Mouse (Mus musculus) gastrocnemius, postnatal 10 days (tissue): ENCODE measurements around the gene Oxsr1. TPM values are rescaled to one million over a fixed set of nuclear protein-coding genes. Genes with fewer than 3 reads are reported as not detected.
"Not testable (repeated sequence)": the region's sequence is repeated elsewhere in the genome, so short reads cannot be mapped to it uniquely, and the experiment has no call there.

Experiments
- DNase-seq: peaks from one replicate; pipeline ENCODE4 v3.0.0; 2021; ENCODE audit warnings: mixed read lengths
- total RNA-seq, 2 experiments: library from RNA; stranded (reverse); gene quantifications; 2 replicates each; pipeline ENCODE4 v1.2.3; 2021

The Oxsr1 gene
- total RNA-seq, 2 experiments from 2014 or later = 32.9 to 33.7 TPM

DNA sequence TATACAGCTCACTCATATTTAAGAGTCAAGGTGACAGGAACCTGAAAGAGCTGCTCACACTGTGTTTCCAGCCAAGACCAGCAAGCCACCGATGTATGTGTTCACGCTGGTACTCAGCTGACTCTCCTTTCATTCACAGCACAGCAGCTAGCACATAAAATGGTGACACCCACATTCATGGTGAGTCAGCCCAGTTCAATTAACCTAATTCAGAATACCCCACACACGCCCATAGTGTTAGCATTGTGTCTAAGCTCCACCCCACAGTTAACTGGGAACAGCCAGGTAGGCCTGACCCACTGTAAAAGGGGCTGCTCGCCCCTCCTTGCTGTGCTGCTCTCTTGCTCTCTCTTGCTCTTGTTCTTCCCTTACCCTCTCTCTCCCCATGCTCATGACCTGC lies 50.7 kb downstream of the Oxsr1 start:
- no peak for DNase-seq

DNA sequence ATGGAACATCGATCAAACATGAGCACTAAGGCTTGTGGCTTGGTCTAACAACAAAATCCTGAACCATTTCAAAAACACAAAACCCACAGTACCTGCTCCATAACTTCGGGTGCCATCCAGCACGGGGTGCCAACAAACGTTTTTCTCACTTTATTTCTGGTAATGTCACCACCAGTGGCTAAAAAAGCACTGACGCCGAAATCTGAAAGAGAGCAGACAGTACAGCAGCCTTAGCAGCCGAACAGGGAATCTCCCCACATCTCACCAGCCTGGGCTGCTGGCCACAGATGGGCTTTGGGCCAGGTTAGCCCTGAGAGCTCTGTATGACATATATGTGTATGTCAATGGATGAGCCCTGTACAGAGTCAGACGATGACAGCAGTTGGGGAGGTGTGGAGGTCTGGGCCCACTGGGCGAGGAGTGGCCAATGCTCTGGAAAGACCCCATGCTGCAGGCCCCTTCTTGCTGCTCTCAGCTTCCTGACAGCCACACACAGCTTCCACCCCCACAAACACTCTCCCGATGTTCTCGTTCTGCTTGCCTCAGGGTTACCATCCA lies 53.6 kb downstream of the Oxsr1 start:
- DNase-seq = no peak

DNA sequence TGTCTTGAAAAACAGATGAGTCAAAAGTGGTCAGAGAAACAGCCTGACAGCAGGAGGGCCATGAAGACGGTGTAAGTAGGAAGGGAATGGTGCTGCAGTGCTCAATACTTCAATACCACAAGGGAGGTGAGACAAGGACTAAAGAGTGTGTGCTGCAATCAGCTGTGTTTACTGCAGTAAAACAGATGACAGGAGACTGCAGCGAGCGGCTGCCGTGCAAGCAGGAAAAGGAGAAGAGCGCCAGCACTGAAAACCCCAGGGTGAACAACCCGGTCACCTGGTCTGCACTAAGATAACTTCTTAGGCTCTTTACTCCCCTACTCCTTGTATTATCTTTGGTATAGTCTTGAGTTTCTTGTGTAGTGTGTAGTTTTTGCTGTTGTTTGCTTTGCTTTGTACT lies 54.1 kb downstream of the Oxsr1 start:
- no peak for DNase-seq

DNA sequence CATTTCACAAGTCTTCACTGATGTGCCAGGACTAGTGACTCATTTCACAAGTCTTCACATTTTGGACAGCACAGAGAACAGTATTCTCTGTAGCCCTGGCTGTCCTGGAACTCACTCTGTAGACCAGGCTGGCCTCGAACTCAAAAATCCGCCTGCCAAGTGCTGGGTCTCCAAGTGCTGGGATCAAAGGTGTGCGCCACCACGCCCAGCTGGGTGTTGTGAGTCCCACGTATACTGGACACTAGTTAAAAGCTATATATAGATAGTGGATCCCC lies 56.2 kb downstream of the Oxsr1 start:
- not testable (repeated sequence) for DNase-seq

DNA sequence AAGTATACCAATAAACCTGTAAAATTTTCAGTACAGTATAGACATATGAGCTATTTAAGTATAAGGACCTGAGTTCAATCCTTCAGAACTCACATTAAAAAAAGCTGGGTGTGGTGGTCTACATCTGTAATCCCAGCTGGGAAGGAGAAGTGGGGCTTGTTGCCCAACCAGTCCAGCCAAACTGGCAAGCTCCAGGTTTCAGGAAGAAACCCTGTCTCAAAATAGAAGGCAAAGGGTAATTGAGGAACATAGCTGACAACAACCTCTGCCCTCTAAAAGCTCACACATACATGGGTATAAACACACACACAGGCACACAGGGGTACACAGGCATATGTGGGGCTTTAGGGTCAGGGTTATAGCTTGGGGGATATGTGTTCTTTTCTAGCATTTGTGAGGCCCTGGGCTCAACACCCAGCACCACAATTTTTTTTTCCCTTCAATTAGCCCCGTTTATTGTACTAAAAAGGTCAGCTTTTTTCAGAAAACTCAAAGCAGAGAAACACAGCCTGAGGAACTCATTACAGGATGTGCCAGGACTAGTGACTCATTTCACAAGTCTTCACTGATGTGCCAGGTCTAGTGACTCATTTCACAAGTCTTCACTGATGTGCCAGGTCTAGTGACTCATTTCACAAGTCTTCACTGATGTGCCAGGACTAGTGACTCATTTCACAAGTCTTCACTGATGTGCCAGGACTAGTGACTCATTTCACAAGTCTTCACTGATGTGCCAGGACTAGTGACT lies 56.7 kb downstream of the Oxsr1 start:
- DNase-seq = not testable (repeated sequence)

DNA sequence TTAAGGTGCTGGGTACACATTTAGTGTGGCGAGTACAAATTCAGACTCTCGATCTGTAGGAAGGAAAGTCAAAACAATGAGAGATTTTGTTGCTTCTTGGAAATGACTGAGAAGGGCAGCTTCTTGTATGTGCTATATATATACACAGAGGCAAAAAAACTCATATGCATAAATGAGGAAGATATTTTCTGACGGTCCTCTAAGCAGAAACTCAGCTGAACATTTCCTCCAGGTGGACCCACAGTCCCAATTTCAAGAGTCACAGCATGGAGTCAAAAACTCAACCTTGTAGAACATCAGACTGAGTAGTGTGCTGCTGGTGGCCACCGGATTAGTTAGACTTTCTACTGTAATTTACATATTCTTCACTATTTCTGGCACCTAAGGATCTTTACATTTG lies 59.2 kb downstream of the Oxsr1 start:
- DNase-seq = no peak

DNA sequence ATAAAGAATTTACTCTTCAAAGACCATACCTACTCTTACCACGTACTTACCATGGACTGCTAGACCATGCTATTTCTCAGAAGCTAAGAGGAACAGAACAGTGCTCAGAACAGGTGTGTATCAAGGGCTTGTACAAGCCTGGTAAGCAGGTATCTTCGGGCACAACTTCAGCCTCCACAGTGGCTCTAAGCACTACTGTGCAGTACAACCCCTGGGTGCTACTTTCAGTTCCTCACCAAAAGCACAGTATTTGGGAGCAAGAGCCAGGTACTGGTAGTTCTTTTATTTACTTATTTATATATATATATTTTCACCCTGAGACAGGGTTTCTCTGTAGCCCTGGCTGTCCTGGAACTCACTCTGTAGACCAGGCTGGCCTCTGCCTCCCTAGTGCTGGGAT lies 61.4 kb downstream of the Oxsr1 start:
- no peak for DNase-seq

DNA sequence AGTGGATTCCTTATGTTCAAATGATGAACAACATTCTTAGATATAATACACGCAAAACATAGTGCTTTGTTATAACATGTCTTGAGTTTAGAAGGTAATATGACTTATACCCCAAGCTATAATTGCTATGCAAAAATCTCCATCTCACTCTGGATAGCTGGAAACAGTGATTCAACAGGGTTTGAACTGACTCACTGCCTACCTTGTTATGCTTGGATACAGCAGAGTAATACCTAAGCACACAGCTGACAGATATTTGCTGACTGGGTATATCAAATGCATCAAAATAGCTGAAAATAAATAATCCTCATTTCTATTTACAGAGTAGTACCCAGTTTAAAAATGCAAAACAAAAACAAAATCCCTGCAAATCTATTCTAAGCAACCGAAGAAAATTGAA lies 63.4 kb downstream of the Oxsr1 start:
- DNase-seq = no peak

DNA sequence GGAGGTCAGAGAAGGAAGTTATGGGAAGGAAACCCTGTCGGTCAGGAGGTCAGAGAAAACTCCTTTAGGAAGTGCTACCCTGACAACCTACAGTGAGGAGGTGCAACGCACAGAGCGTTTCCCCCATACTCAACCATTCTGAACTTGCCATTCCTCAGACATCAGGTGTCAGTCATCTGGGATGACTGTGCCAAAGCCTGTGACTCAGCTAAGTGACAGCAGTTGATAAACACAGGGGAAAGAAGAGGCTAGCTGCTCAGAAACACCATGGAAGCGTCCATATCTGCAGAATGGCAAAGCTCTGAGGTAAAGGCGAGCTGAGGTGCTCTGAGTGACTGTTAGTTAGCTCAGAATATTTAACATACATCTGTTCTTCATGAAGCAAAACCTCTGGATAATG lies 64.1 kb downstream of the Oxsr1 start:
- DNase-seq = no peak

DNA sequence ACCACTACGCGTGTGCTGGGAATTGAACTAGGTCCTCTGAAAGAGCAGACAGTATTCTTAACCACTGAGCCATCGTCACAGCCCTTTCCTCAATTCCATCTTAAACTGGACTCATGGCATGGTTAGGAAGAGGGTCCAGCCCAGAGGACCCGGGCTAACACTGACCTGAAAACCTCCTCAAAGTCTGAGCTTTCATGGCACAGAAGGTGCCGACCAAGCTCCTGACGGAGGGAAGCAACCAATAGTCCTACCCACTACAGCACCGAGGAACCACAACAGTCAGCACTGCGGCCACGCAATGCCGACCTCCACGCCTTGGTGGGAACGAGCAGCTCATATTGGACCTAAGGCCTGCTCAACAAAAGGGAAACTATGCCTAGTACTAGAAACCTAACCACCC lies 66.1 kb downstream of the Oxsr1 start:
- no peak for DNase-seq

DNA sequence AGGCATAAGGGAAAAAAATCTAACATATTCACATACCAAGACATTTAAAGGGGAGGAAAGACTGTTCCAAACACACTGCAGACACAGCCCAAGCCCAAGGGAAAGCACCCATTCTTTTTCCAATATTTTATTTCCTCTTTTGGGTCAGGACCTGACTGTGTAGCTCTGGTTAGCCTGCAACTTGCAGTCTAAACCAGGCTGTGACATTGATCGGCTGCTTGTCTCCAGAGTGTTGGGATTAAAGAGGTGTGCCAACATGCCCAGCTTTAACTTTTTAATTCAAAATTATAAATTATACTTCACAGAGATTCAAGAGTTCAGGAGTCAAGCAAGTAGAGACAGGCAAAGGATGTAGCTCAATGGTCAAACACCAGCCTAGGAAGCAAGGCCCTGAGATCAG lies 67.1 kb downstream of the Oxsr1 start:
- no peak for DNase-seq

DNA sequence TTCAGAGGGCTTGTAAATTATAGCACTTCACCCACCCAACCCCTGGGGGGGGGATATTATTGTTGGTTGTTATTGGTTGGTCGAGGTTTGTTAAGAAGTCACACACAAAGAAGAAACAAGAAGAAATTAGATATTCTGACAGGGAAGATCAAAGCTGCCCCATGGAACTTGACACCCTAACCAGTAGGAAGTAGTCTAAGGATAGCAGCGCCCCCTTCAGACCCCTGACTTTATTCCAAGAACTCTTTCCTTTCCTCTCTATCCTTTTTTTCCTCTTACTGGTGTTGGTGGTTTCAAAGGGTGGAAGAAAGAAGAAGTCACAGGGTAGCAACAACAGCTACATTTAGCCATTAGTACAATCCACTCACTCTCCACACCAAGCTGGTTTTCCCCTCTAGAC lies 68.0 kb downstream of the Oxsr1 start:
- DNase-seq = no peak

DNA sequence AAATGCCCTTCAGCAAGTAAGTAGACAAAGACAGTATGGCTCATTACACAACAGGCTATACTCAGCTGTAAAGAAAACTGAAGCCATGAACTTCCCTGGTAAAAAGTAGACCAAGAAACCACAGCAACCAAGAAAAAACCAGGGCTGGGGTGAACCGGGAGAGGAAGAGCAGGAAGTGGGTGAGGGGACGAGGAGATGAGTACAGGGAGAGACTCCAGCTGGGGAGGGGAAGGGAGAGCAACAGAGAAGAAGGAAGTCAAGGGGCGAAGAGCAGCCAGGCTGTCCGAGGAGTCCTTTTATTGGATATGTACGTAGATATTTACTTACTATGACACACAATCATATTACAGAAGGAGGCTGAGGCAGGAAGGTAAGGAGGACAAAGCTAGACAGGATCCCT lies 74.2 kb downstream of the Oxsr1 start:
- DNase-seq = no peak

DNA sequence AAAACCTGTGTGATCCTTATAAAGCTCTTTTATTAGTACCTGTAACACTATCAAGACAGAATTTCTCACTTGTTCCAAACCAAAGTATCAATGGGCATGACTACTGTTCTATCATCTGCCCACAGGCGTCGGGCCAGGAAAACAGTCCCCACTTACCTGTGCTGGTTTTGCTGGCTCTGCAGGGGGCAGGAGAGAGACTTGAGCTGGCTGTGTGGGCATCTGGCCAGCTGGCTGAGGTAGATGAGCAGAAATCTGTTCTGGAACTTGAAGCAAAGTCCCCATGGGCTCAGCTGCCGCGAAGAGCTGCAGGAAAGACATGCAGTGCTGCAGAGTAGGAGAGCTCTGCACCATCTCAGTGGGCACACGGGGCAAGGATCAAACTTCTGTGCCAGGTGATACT lies 75.4 kb downstream of the Oxsr1 start:
- DNase-seq = peak; percentile 41

DNA sequence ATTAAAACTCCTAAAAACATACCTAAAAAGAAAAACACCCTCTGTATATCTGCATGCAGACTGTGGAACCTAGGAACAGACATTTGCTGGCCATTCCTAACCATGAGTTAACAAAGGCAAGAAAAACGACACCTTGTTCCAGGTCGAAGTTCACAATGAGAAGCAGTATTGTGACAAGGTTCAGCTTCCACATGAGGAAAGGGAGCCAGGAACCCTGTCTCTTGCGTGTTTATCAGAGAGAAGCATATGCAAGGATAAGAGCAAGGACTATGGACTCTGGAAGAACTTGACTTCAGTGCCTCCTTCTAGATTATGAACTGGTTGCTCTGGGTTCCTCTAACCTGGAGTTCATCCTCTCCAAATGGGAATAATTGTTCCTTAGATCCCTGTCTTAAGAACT lies 78.2 kb downstream of the Oxsr1 start:
- no peak for DNase-seq

DNA sequence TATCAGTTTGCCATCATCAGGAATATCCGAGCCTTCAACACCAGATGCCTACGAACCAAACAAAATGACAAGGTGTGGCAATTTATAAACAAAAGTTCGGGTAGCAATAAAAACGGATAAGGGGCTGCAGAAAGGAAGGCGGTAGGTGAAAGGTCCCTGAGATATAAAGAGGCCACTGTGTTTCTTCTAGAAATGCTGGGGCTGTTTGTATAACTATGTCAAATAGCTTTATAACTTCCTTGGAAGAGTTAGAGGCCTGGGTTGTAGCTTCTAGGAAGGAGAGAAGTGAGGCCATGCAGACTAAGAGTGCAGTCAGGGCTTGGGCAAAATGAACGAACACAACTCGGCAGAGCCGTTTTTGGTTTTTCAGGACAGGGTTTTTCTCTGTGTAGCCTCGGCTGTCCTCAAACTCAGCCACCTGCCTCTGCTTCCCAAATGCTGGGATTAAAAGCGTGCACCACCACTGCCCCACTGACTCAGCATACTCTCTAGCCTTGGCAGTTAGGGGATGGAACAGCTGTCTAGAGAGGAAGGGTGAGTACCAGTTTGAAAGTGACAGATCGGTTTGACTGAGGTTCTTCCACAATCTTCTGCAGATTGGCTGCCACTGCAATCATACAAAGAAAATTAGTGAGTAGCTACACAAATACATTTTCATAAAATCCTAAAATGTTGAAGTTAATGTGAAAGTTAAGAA lies 80.9 kb downstream of the Oxsr1 start:
- no peak for DNase-seq

DNA sequence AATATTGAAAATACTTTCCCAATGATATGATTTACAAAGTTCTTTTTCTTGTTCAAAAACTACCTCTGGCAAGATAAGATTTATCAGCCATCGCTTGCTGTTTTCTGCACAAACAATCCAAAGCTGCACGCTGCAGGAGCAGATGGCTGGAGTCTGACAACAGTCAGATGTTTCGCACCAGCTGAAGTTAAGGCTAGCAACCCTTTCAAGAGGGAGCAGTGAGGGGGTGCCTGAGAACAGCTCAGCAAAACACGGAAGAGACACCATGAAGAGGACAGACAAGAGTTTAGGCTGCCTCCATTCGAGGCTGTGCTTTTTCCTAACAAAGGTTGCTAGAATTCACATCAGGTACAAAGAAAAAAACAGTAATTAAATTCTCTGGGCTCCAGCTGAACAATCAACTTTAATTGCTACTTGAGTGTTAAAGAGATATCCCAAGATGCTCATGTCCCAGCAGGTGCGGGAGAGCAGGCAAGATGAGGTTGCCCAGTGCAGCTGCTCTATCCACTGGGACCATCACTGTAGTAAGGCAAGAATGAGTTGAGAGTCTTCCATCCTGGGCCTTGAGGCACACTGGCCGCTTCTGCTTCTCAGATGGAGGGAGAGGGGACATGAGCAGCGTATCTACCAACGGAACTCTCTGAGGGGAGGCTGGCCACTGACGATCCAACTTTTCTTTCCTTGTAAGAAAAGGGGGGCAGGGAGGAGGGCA lies 81.8 kb downstream of the Oxsr1 start:
- DNase-seq = no peak

DNA sequence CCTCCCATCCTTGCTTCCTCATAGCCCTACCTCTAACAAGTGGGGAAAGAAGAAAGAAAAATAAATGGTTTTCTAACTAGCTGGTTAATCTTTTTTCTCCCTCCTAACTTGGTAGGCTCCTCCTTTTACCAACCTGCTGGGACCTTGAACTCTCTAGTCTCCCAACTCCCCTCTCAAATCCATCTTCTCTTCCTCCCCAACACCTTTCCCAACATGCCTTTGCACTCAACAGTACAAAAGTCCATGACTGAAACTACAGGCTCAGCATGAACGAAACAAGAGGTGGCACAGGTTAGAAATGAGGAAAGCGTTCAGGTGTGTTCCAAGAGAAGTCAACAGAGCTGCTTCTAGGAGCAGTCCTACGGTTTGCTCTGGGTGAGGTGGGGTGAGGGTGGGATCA lies 83.0 kb downstream of the Oxsr1 start:
- no peak for DNase-seq

DNA sequence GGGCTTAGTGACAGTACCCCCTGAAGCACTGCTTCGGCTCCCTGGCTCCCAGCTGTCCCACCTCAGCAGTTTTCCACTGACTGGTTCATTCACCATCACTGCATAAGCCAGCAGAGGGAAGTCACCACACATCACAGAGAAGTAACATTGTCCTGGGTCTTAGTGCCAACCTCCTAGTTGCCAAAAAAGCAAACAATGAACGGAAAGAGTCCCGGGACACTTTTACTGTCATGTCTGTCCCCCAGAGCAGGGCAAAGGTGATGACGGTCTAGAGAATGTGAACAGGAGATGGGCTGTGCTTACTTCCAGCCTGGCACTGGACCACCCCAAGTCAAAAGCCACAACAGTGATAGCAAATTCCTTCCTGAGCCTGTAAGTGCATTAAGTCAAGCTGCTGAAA lies 83.4 kb downstream of the Oxsr1 start:
- no peak for DNase-seq

DNA sequence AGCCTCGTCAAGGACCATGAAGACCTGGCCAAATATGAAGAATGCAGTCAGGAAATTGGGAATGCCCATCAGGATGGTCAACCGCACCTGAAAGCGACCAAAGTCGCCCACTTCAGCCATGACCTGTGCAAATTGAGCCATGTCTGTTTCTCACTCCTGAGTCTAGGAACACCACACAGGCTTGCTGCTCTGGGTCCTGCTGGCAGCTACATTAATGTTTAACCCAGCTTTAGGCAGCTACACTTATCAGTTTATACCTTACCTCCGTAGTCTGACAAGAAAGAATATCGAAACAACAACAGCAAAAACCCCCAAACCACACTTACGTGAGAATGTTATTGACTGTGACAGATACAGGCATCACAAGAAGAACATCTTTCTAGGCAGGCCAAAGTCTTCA lies 90.7 kb downstream of the Oxsr1 start:
- DNase-seq = no peak

DNA sequence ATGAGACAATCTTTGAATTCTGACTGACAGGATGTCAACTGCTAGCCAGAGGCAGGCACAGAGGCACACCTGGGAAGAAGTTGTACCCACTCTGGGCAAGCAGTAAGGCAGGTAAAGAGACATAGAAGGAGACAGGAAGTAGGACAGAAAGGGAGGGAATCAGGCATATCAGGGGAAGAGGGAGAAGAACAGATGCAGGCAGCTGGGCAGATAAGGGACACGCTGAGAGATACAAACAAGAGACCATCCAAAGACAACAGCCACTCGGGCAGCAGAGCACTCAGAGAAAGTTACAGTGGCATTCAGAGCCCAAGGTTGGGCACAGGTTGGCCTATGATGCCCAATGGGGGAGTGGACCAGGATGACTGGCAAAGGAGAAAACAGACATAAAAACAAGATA lies 91.4 kb downstream of the Oxsr1 start:
- no peak for DNase-seq

DNA sequence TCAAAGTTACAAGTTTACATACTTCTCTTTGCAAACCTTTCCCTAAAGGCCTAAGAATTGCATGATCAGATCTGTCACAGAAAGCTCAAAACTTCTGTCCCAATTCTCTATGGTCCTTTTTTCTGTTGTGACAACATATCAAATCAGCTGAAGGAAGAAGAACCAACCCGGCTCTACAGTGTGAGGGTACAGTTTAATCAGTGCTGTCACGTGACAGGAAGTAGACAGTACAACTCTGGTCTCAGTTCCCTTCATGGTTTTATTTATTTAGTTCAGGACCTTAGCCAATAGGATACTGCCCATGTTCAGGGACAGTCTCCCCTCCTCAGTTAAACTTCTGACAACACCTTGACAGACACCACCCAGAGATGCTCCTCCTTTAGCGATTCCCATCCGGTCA lies 102.0 kb downstream of the Oxsr1 start:
- no peak for DNase-seq

DNA sequence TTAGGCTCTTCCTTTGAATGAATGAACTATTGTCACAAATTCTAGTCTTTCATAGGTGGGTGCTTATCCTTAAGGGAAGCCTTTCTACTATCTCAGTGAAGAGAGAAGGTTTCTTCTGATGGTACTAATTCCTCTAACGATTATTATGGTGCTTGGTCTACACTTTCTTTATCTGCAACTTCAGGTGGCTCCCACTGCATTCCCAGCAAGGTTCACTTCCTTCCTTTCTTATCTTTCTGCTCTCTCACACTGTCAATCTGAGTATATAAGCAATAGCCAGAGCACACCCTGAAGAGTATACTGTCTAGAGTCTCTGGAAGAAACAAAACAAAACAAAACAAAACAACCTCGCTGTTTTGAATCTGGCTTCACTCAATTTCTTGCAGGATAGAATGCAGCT lies 102.6 kb downstream of the Oxsr1 start:
- DNase-seq = no peak

DNA sequence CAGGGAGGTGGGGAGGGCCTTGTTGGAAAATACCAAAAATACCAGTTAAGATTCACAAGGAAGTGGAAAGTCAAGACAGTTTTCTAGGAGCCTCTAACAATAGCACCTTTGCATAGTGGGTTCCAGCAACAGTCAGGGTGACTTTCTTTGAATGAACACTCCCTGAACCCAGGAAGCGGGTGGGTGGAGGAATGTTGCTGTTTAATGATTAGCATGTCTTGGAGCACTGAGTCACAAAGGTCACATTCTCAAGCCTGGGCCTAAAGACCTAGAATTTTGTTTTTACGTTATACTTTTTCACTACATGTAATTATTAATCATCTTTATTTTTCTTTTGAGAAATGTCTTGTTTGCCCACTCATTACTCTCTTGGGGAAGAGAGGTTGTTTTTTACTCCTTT lies 106.9 kb downstream of the Oxsr1 start:
- not testable (repeated sequence) for DNase-seq
